Mouse (Mus musculus) pancreas, adult 10 weeks (tissue): ENCODE results near the gene Polr3a. TPM values are rescaled to one million over a fixed set of nuclear protein-coding genes. Genes with fewer than 3 reads are reported as not detected.

Source experiments
- polyA plus RNA-seq: library from polyadenylated mRNA; stranded (reverse); fragments of 350-450 nt; fragmentation: Illumina TruSeq; extraction: RNeasy Lipid Tissue Mini Kit (QIAGEN cat#74804); gene quantifications from one replicate; pipeline ENCODE4 v1.2.3, GENCODE M21; 2015; ENCODE audit warnings: low read depth, low replicate concordance; ENCODE audit not compliant: insufficient read depth

Gene Polr3a
- polyA plus RNA-seq = 4.4 TPM

DNA sequence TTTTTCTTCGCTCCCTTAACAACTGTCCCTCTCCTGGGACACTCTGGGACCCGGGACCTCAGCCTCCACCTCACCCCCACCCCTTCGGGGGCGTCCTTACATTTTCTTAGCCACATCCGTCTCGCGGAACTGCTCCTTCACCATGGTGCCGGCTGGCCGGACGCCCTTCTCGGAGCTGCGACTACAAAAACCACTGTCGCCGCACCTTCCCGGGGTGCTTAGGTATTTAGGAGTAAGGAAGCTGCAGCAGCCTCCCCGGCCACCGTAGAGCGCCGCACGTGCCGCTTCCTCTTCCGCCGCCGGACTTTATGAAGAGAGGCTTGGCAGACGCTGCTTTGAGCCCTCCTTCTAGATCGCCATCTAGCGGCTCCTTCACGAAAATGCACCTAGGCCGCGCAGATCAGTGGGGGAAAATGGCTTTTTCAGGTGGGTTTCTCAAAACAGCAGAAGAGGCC is at the start of gene Polr3a, which contains the start of gene Rps24:
Gene Polr3a, minus strand, starts transcription at position 286 of the 455 bp plus-strand sequence.
Gene Rps24, plus strand, starts transcription at position 353 of the 455 bp plus-strand sequence.

Other genes with a start within 250 kb of the Polr3a start
- gene Dlg5, start 241.1 kb downstream of the Polr3a start, polyA plus RNA-seq = 8.4 TPM
- not detected for gene E330034G19Rik, start 193.8 kb downstream of the Polr3a start, polyA plus RNA-seq
- gene Rps24, start 67 bp upstream of the Polr3a start, polyA plus RNA-seq = 1,534 TPM